Mouse (Mus musculus): ENCODE measurements at regions not wholly inside any gene's neighbourhood (a gene's known extent, or its start where the extent isn't known, plus 50 kb on each side); places are given as distances from the start of the nearest gene placed in this dataset.

GRCm38 (mm10) chr13:84345791-84346511 is 123.9 kb downstream of the Tmem161b start:
- DNase-seq: peak in 1 of 2 experiments; percentile 5

- no peak for DNase-seq
Measured at GRCm38 (mm10) chr13:84346569-84346968, 124.5 kb downstream of the Tmem161b start.

GRCm38 (mm10) chr13:84347181-84347913 is 125.3 kb downstream of the Tmem161b start:
- peak; percentile 14 to 26 for DNase-seq

GRCm38 (mm10) chr13:84347914-84348700 is 126.0 kb downstream of the Tmem161b start:
- peak; percentile 79 to 81 for DNase-seq

- DNase-seq: no peak
Measured at GRCm38 (mm10) chr13:84348701-84348975, 126.5 kb downstream of the Tmem161b start.

- DNase-seq: peak; percentile 26 to 38
Measured at GRCm38 (mm10) chr13:84349001-84349720, 127.1 kb downstream of the Tmem161b start.

- no peak for DNase-seq
Measured at GRCm38 (mm10) chr13:84349721-84350040, 127.6 kb downstream of the Tmem161b start.

- no peak for DNase-seq
Measured at GRCm38 (mm10) chr13:84350791-84351190, 128.7 kb downstream of the Tmem161b start.

- DNase-seq: no peak
Measured at GRCm38 (mm10) chr13:84356455-84356854, 134.4 kb downstream of the Tmem161b start.

- no peak for DNase-seq
Measured at GRCm38 (mm10) chr13:84360536-84360935, 138.4 kb downstream of the Tmem161b start.

GRCm38 (mm10) chr13:84364069-84364468 is 142.0 kb downstream of the Tmem161b start:
- DNase-seq: peak in 1 of 2 experiments; percentile 5

- no peak for DNase-seq
Measured at GRCm38 (mm10) chr13:84365503-84365902, 143.4 kb downstream of the Tmem161b start.

- DNase-seq: no peak
Measured at GRCm38 (mm10) chr13:84366017-84366416, 143.9 kb downstream of the Tmem161b start.

- no peak for DNase-seq
Measured at GRCm38 (mm10) chr13:84366839-84367238, 144.7 kb downstream of the Tmem161b start.

GRCm38 (mm10) chr13:84368225-84368624 is 146.1 kb downstream of the Tmem161b start:
- DNase-seq: no peak

GRCm38 (mm10) chr13:84374711-84375257 is 152.7 kb downstream of the Tmem161b start:
- DNase-seq: no peak

GRCm38 (mm10) chr13:84375941-84376340 is 153.8 kb downstream of the Tmem161b start:
- DNase-seq: no peak

GRCm38 (mm10) chr13:84378553-84379332 is 156.6 kb downstream of the Tmem161b start:
- DNase-seq: no peak

GRCm38 (mm10) chr13:84391554-84391953 is 169.5 kb downstream of the Tmem161b start:
- no peak for DNase-seq

GRCm38 (mm10) chr13:84398476-84399344 is 176.6 kb downstream of the Tmem161b start:
- DNase-seq: peak; percentile 17 to 37
